Mouse (Mus musculus) spleen, adult 2 months (tissue): ENCODE results near the gene Slc47a1. TPM values are rescaled to one million over a fixed set of nuclear protein-coding genes. Genes with fewer than 3 reads are reported as not detected.

ENCODE experiments used
- DNase-seq, 2 experiments: peaks; one replicate each; pipeline versions ENCODE4 v3.0.0 to v3.0.0-alpha.2; 2012 to 2021; ENCODE audit warnings: low spot score in 2 of 2, low read depth in 1 of 2
- H3K27ac ChIP-seq: fragments of 200-500 bp; 2 replicates; pipeline ENCODE4 v1.5.1; 2012; ENCODE audit warnings: low read length, inconsistent platforms; ENCODE audit not compliant: insufficient read depth
- H3K27me3 ChIP-seq: fragments of 200-500 bp; 2 replicates; pipeline ENCODE4 v1.6.1; 2012; ENCODE audit warnings: mild to moderate bottlenecking, moderate library complexity, low read length, inconsistent platforms; ENCODE audit not compliant: control insufficient read depth, insufficient read depth
- H3K36me3 ChIP-seq: fragments of 200-500 bp; 2 replicates; pipeline ENCODE4 v1.6.1; 2012; ENCODE audit warnings: mild to moderate bottlenecking, low read length, inconsistent platforms; ENCODE audit not compliant: control insufficient read depth, insufficient read depth
- H3K4me1 ChIP-seq: fragments of 200-500 bp; 2 replicates; pipeline ENCODE4 v1.6.1; 2011; ENCODE audit warnings: inconsistent platforms; ENCODE audit not compliant: control insufficient read depth, insufficient read depth, insufficient read length
- H3K4me3 ChIP-seq: fragments of 200-500 bp; 2 replicates; pipeline ENCODE4 v1.5.1; 2011; ENCODE audit warnings: mild to moderate bottlenecking, inconsistent platforms; ENCODE audit not compliant: insufficient read depth, insufficient read length; ENCODE audit errors: extremely low read depth
- CTCF ChIP-seq: fragments of 200-500 bp; IDR thresholded peaks from 2 replicates; pipeline ENCODE4 v1.5.1; 2011; ENCODE audit warnings: mild to moderate bottlenecking, inconsistent platforms; ENCODE audit not compliant: insufficient read depth, insufficient read length, insufficient replicate concordance; ENCODE audit errors: extremely low read depth
- POLR2A ChIP-seq: fragments of 200-500 bp; IDR thresholded peaks from 2 replicates; pipeline ENCODE4 v1.6.1; 2011; ENCODE audit warnings: low read depth, low read length, inconsistent platforms
- WGBS: fragments of 180-500 bp; shearing (Covaris S2); methylation state at CpG from one replicate; pipeline ENCODE4 v1.1.7; 2018; 5-methylcytosine and 5-hydroxymethylcytosine counted together
- polyA plus RNA-seq: library from polyadenylated mRNA; depleted of rRNA; stranded (reverse); fragments of >200 nt; gene quantifications from 2 replicates; pipeline ENCODE4 v1.2.3, GENCODE M21; 2012; rRNA removed

Gene Slc47a1
- polyA plus RNA-seq, 1 experiment: 0.09 TPM

GRCm38 (mm10) chr11:61300716-61301392, 77.3 kb downstream of the Slc47a1 start:
- Histone ChIP-seq H3K4me1 (no peaks in the 10 kb centered on the region), H3K4me3 (no peak overlapping the region), H3K27ac (no peak overlapping the region), H3K27me3 (no peaks in the 10 kb centered on the region), H3K36me3 (no peaks in the 10 kb centered on the region)
- DNase-seq: no peak
- WGBS: 81% methylated on average over 16 of the region's 16 CpGs
- TF ChIP-seq POLR2A (no peak), CTCF (no peak)

GRCm38 (mm10) chr11:61300205-61300604, 77.9 kb downstream of the Slc47a1 start:
- DNase-seq: no peak
- Histone ChIP-seq H3K27me3 (no peaks in the 10 kb centered on the region), H3K4me3 (no peak overlapping the region), H3K27ac (no peak overlapping the region), H3K4me1 (no peaks in the 10 kb centered on the region), H3K36me3 (no peaks in the 10 kb centered on the region)
- TF ChIP-seq POLR2A (no peak), CTCF (no peak)
- WGBS: 74% methylated on average over 3 of the region's 3 CpGs

- 67% methylated on average over 2 of the region's 2 CpGs for WGBS
- no peak for DNase-seq
- H3K4me1 ChIP-seq: no peaks in the 10 kb centered on the region
These were observed 80.2 kb downstream of the Slc47a1 start for GRCm38 (mm10) chr11:61297901-61298300.

DNA sequence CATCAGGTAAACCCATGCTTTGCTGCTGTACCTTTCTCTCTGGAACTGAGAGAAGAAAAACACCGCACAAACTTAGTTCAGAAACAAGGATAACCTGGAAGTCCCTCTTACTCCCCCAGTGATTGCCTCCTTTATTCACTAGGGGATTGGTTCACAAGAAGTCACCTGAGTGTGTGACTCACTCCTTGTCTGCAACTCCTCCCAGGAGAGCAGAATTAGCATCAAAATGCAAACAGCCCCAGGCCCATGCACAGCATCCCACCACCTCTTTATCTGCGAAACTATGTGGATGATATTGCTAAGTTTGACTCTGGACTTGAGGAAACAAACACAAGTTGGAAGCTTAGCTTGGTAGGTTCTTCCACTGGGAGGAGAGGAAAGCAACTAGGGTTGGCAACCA, 80.8 kb downstream of the Slc47a1 start:
- no peak for DNase-seq
- Histone ChIP-seq H3K27ac (no peak overlapping the region), H3K4me1 (no peaks in the 10 kb centered on the region), H3K36me3 (no peaks in the 10 kb centered on the region), H3K4me3 (no peak overlapping the region), H3K27me3 (no peaks in the 10 kb centered on the region)
- 84% methylated on average over 2 of the region's 2 CpGs for WGBS
- TF ChIP-seq POLR2A (no peak), CTCF (no peak)

More at GRCm38 (mm10) chr11:61297901-61298300, 80.2 kb downstream of the Slc47a1 start:
- no peaks in the 10 kb centered on the region for H3K36me3 ChIP-seq
- H3K4me3 ChIP-seq: no peak overlapping the region
- TF ChIP-seq CTCF (no peak), POLR2A (no peak)
- H3K27ac ChIP-seq: no peak overlapping the region
- no peaks in the 10 kb centered on the region for H3K27me3 ChIP-seq

- Histone ChIP-seq H3K4me1 (no peaks in the 10 kb centered on the region), H3K4me3 (no peak overlapping the region), H3K36me3 (no peaks in the 10 kb centered on the region), H3K27ac (no peak overlapping the region), H3K27me3 (no peaks in the 10 kb centered on the region)
- 80% methylated on average over 1 of the region's 1 CpGs for WGBS
- TF ChIP-seq CTCF: no peak
- no peak for TF ChIP-seq POLR2A
- no peak for DNase-seq
These were observed 81.6 kb downstream of the Slc47a1 start for GRCm38 (mm10) chr11:61296556-61296955.

- no peak overlapping the region for H3K27ac ChIP-seq
- H3K36me3 ChIP-seq: no peaks in the 10 kb centered on the region
- no peaks in the 10 kb centered on the region for H3K4me1 ChIP-seq
- TF ChIP-seq CTCF (no peak), POLR2A (no peak)
- no peak overlapping the region for H3K4me3 ChIP-seq
- no peaks in the 10 kb centered on the region for H3K27me3 ChIP-seq
- no peak for DNase-seq
- WGBS: 93% methylated on average over 2 of the region's 2 CpGs
These were observed 82.6 kb downstream of the Slc47a1 start for GRCm38 (mm10) chr11:61295556-61295955.

- Histone ChIP-seq H3K36me3 (no peaks in the 10 kb centered on the region), H3K4me1 (no peaks in the 10 kb centered on the region), H3K4me3 (no peak overlapping the region), H3K27ac (no peak overlapping the region), H3K27me3 (no peaks in the 10 kb centered on the region)
- TF ChIP-seq POLR2A (no peak), CTCF (no peak)
- no peak for DNase-seq
- 77% methylated on average over 3 of the region's 3 CpGs for WGBS
These were observed 83.7 kb downstream of the Slc47a1 start for GRCm38 (mm10) chr11:61294431-61294830.

Other genes starting within 250 kb of the Slc47a1 start
- gene Usp22, start 203.3 kb downstream of the Slc47a1 start, polyA plus RNA-seq: 17.5 and 22.2 TPM in 2 replicates
- 0.69 and 1.2 TPM in 2 replicates for gene Aldh3a1, start 170.8 kb downstream of the Slc47a1 start, polyA plus RNA-seq
- 27.3 and 32.1 TPM in 2 replicates for gene Aldh3a2, start 110.9 kb downstream of the Slc47a1 start, polyA plus RNA-seq
- not detected in 2 replicates for gene Slc47a2, start 35.5 kb downstream of the Slc47a1 start, polyA plus RNA-seq
- gene Rnf112, start 75.8 kb upstream of the Slc47a1 start, polyA plus RNA-seq: not detected in 2 replicates
- 22.2 and 31.2 TPM in 2 replicates for gene Mfap4, start 107.1 kb upstream of the Slc47a1 start, polyA plus RNA-seq
- 27.4 and 33.6 TPM in 2 replicates for gene Mapk7, start 116.1 kb upstream of the Slc47a1 start, polyA plus RNA-seq
- 3.4 and 4.4 TPM in 2 replicates for gene B9d1, start 126.8 kb upstream of the Slc47a1 start, polyA plus RNA-seq
- 9.3 and 10.4 TPM in 2 replicates for gene Epn2, start 201.3 kb upstream of the Slc47a1 start, polyA plus RNA-seq